In the genomic region with DNA sequence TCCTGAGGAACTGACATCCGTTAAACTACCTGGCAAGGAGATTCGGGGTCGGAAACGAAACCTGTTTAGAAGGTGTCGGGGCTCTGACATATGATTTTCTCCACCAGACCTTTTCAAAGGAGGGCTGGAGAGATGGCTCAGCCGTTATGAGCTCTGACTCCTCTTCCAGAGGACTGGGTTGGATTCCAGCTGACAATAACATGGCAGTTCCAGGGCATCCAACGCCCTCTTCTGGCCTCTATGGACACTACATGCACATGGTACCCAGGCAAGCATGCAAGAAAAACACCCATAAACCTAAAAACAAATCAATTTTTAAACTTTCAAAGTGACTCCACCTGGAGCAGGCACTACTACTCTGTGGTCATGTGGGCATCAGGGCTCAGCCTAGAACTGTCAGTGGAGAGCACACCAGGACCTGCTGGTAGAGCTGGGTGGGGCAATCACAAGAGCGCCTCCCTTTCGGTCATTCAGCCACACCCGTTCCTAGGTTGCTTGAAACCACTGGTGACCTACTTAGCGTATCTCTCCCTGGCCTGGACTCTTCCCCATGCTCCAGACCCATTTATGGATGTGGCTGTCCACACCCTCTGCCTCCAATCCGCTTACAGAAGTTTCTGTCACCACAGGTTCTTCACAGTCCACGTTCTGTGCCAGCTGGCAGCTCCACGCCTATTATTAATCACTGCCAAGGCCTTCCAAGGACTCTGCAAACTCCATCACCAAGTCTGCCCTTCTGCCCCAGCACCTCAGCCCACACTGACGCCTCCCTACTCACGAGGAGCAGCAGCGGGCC, we compare ENCODE assay signal across 8 mouse cellular contexts. TPM values are rescaled to one million over a fixed set of nuclear protein-coding genes. Genes with fewer than 3 reads are reported as not detected.
A peak's percentile ranks its signal among the peaks of the same experiment; 100 is the strongest.
DNase-seq lines count a peak whose midpoint lies in the region; ATAC-seq and TF ChIP-seq lines count a peak whose summit lies in the region.

No protein-coding gene starts in this region.

- no peaks in the 10 kb centered on the region for H3K36me3 ChIP-seq in kidney, embryonic 16.5 days (ENCODE audit: insufficient read depth, low read length)
- no peaks in the 10 kb centered on the region for H3K36me3 ChIP-seq in heart, embryonic 11.5 days (ENCODE audit: control insufficient read depth, insufficient read depth, low read length)
- H3K36me3 ChIP-seq in liver, embryonic 11.5 days (ENCODE audit: control insufficient read depth, insufficient read depth, low read length), result peaks cover 8% of the 10 kb centered on the region; the same call in 1 of the 2 replicates
- H3K36me3 ChIP-seq in small intestine, adult 2 months (ENCODE audit: control insufficient read depth, insufficient read depth, low read length), result no peaks in the 10 kb centered on the region
- peaks cover 19% of the 10 kb centered on the region; the same call in 1 of the 2 replicates for H3K36me3 ChIP-seq in forebrain, embryonic 12.5 days (replicated peaks)

- no peak for ATAC-seq in kidney, embryonic 16.5 days (ENCODE audit: low FRiP score, low TSS enrichment)
- ATAC-seq in heart, embryonic 11.5 days (replicated peaks; ENCODE audit: insufficient number of reproducible peaks, low FRiP score, low TSS enrichment), result peak; percentile 23
- ATAC-seq in liver, embryonic 11.5 days (replicated peaks; ENCODE audit: low FRiP score), result 0 out of 2 replicates have a peak, but pooled peaks have one; percentile 13
- ATAC-seq in forebrain, embryonic 12.5 days (ENCODE audit: low FRiP score), result no peak

- intact Hi-C loops in left cerebral cortex, postnatal 25 days (cut with DNase I), result loop anchor here (5.0 kb wide), 1 partner anchor 39 kb away; no protein-coding TSS in a partner anchor

- H3K27ac ChIP-seq in kidney, embryonic 16.5 days (ENCODE audit: low read length), result no peak overlapping the region
- H3K27ac ChIP-seq in heart, embryonic 11.5 days (ENCODE audit: low read depth, low read length), result no peak overlapping the region; the same call in 1 of the 2 replicates
- H3K27ac ChIP-seq in liver, embryonic 11.5 days (ENCODE audit: low read depth, low read length), result no peak overlapping the region
- peak overlapping the region; percentile 56; the same call in 1 of the 2 replicates for H3K27ac ChIP-seq in small intestine, adult 2 months (ENCODE audit: insufficient read depth, low read depth, low read length)
- no peak overlapping the region for H3K27ac ChIP-seq in forebrain, embryonic 12.5 days

- peak; percentile 79 for DNase-seq in kidney, adult 18-20 months
- peak; percentile 28 to 52 for DNase-seq in adrenal gland, postnatal 4 days (ENCODE audit: low spot score in 2 of 2)
- DNase-seq in liver, embryonic 11.5 days (ENCODE audit: low spot score), result no peak
- no peak for DNase-seq in left cerebral cortex, postnatal 25 days (ENCODE audit: low spot score in 2 of 2)

- no peak overlapping the region for H3K4me3 ChIP-seq in kidney, embryonic 16.5 days (ENCODE audit: low read length)
- H3K4me3 ChIP-seq in heart, embryonic 11.5 days (ENCODE audit: low read depth, low read length), result no peak overlapping the region
- no peak overlapping the region for H3K4me3 ChIP-seq in liver, embryonic 11.5 days (ENCODE audit: low read depth, low read length)
- H3K4me3 ChIP-seq in small intestine, adult 2 months (ENCODE audit: low read depth, low read length), result no peak overlapping the region
- no peak overlapping the region for H3K4me3 ChIP-seq in forebrain, embryonic 12.5 days (replicated peaks)

- no peak overlapping the region for H3K4me2 ChIP-seq in kidney, embryonic 16.5 days (replicated peaks; ENCODE audit: low read depth, low read length)
- no peak overlapping the region for H3K4me2 ChIP-seq in heart, embryonic 11.5 days
- H3K4me2 ChIP-seq in liver, embryonic 11.5 days, result no peak overlapping the region
- no peak overlapping the region for H3K4me2 ChIP-seq in forebrain, embryonic 12.5 days

- H3K27me3 ChIP-seq in kidney, embryonic 16.5 days (ENCODE audit: insufficient read depth, low read length), result no peaks in the 10 kb centered on the region
- no peaks in the 10 kb centered on the region for H3K27me3 ChIP-seq in heart, embryonic 11.5 days (ENCODE audit: control insufficient read depth, insufficient read depth, low read length)
- H3K27me3 ChIP-seq in liver, embryonic 11.5 days (replicated peaks; ENCODE audit: control insufficient read depth, insufficient read depth, low read length), result no peaks in the 10 kb centered on the region
- H3K27me3 ChIP-seq in small intestine, adult 2 months (ENCODE audit: control insufficient read depth, insufficient read depth, low read length), result no peaks in the 10 kb centered on the region
- H3K27me3 ChIP-seq in forebrain, embryonic 12.5 days, result no peaks in the 10 kb centered on the region

- peaks cover 55% of the 10 kb centered on the region for H3K4me1 ChIP-seq in kidney, embryonic 16.5 days (ENCODE audit: insufficient read depth, low read length)
- H3K4me1 ChIP-seq in heart, embryonic 11.5 days (ENCODE audit: control insufficient read depth, insufficient read depth, low read length), result peaks cover 74% of the 10 kb centered on the region
- H3K4me1 ChIP-seq in liver, embryonic 11.5 days (replicated peaks; ENCODE audit: control insufficient read depth, insufficient read depth, low read length), result peaks cover 94% of the 10 kb centered on the region
- peaks cover 61% of the 10 kb centered on the region for H3K4me1 ChIP-seq in small intestine, adult 2 months (ENCODE audit: control insufficient read depth, insufficient read depth, insufficient read length, low read length)
- H3K4me1 ChIP-seq in forebrain, embryonic 12.5 days, result peaks cover 30% of the 10 kb centered on the region

- no peak overlapping the region for H3K9ac ChIP-seq in kidney, embryonic 16.5 days (replicated peaks; ENCODE audit: low read length)
- no peak overlapping the region for H3K9ac ChIP-seq in heart, embryonic 11.5 days (ENCODE audit: low read depth, low read length)
- H3K9ac ChIP-seq in liver, embryonic 11.5 days (ENCODE audit: low read depth, low read length), result no peak overlapping the region
- H3K9ac ChIP-seq in forebrain, embryonic 12.5 days, result no peak overlapping the region

- TF ChIP-seq POLR2A in small intestine, adult 2 months (IDR thresholded peaks at IDR 0.05; ENCODE audit: low read depth, low read length), result no peak

- no peaks in the 10 kb centered on the region for H3K9me3 ChIP-seq in kidney, embryonic 16.5 days (ENCODE audit: low read length)
- H3K9me3 ChIP-seq in heart, embryonic 11.5 days (replicated peaks; ENCODE audit: control insufficient read depth, low read length), result 0 out of 2 replicates have a peak, but pooled peaks cover 4% of the 10 kb centered on the region
- no peaks in the 10 kb centered on the region for H3K9me3 ChIP-seq in liver, embryonic 11.5 days (ENCODE audit: control insufficient read depth, low read length)
- H3K9me3 ChIP-seq in forebrain, embryonic 12.5 days, result 0 out of 2 replicates have a peak, but pooled peaks cover 3% of the 10 kb centered on the region

- TF ChIP-seq CTCF in small intestine, adult 2 months (IDR thresholded peaks at IDR 0.05; ENCODE audit: extremely low read depth, insufficient read length, insufficient replicate concordance, low read depth, low read length), result peak; percentile 31; the same call in 1 of the 2 replicates

- WGBS in kidney, embryonic 16.5 days, result 77% methylated on average over 17 of the region's 17 CpGs
- WGBS in heart, embryonic 11.5 days (ENCODE audit: insufficient replicate concordance), result 70% methylated on average over 17 of the region's 17 CpGs
- 80% methylated on average over 17 of the region's 17 CpGs for WGBS in liver, embryonic 11.5 days
- WGBS in small intestine, adult 2 months, result 38% methylated on average over 17 of the region's 17 CpGs
- 93% methylated on average over 17 of the region's 17 CpGs for WGBS in forebrain, embryonic 12.5 days

RNA-seq across cellular contexts. Expression of a gene that starts 18.3 kb away (rescaled TPM):
- 34.8 and 38.0 TPM in 2 replicates for polyA plus RNA-seq in kidney, embryonic 16.5 days (2015; fragmentation: Nextera tagmentation; extraction: Ambion mirVana)
- total RNA-seq in adrenal gland, postnatal 4 days (2021), result 100 to 1,000 TPM; 142 to 152 TPM
- 37.7 and 38.1 TPM in 2 replicates for polyA plus RNA-seq in heart, embryonic 11.5 days (2014; fragmentation: Nextera tagmentation; extraction: Ambion mirVana)
- polyA plus RNA-seq in liver, embryonic 11.5 days (2014; fragmentation: Nextera tagmentation; extraction: Ambion mirVana), result 51.3 and 58.2 TPM in 2 replicates
- 20.4 and 35.4 TPM in 2 replicates for polyA plus RNA-seq in small intestine, adult 2 months (2012; rRNA removed)
- 41.3 and 41.9 TPM in 2 replicates for polyA plus RNA-seq in forebrain, embryonic 12.5 days (2016; fragmentation: Nextera tagmentation; extraction: Ambion mirVana)
- total RNA-seq in left cerebral cortex, postnatal 25 days (2021), result 10 to 100 TPM; 58.9 to 65.1 TPM

Comparison
In these comparisons a context has a peak if more than half of its experiments do, and no peak if none do; other contexts are left out.
1. DNase-seq: peak in kidney, adult 18-20 months (single experiment) and adrenal gland, postnatal 4 days (2 of 2); none in liver, embryonic 11.5 days (single experiment) and left cerebral cortex, postnatal 25 days (0 of 2).
2. ATAC-seq: peak in heart, embryonic 11.5 days (single experiment) and liver, embryonic 11.5 days (single experiment); none in kidney, embryonic 16.5 days (single experiment) and forebrain, embryonic 12.5 days (single experiment).